Mouse (Mus musculus) G1E-ER4 (cell line): ENCODE results near the gene Pcbp3. TPM values are rescaled to one million over a fixed set of nuclear protein-coding genes. Genes with fewer than 3 reads are reported as not detected.

Experiments
- GATA1 ChIP-seq: IDR thresholded peaks from one replicate; pipeline ENCODE4 v1.8.0; 2012; ENCODE audit warnings: low read length, inconsistent platforms
- polyA plus RNA-seq: library from polyadenylated mRNA; stranded (reverse); fragments of >175 nt; gene quantifications from 2 replicates; pipeline ENCODE4 v1.2.3, GENCODE M21; 2012

The Pcbp3 gene
- polyA plus RNA-seq, 1 experiment: 0.31 TPM

DNA sequence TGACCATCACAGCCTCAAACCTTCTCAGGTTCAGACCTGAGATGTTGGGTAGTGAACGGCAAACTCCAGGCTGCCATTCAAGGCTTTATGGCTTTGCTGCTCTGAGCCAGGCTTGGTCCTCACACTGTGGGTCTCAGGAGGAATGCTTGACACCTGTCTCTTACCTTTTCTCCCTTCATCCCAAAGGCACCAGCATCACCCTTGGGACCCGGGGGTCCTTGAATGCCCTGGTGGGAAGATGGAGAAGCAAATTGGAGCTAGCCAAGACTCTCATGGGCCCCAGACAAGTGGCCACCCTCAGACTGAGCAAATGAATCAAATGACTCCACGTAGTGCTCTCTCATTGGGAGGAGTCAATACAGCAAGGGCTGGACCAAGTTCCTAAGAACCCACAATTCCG, 244.1 kb downstream of the Pcbp3 start:
- no peak for TF ChIP-seq GATA1

DNA sequence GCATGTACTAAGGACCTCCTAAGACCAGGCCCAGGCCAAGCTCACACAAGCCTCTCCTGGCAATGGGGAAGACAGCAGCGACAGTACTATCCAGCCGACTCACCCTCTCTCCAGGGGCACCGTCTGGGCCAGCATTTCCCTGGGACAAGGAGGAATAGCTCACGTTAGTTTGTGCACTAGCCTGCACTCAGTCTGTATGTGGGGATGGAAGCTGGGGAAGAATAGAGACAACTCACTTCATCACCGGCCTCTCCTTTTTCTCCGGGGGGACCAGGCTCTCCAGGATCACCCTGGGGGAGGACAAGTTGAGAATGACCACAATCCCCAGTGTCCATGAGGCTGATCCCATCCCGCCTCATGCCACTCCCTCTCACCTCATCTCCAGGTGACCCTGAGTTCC, 244.7 kb downstream of the Pcbp3 start:
- no peak for TF ChIP-seq GATA1

DNA sequence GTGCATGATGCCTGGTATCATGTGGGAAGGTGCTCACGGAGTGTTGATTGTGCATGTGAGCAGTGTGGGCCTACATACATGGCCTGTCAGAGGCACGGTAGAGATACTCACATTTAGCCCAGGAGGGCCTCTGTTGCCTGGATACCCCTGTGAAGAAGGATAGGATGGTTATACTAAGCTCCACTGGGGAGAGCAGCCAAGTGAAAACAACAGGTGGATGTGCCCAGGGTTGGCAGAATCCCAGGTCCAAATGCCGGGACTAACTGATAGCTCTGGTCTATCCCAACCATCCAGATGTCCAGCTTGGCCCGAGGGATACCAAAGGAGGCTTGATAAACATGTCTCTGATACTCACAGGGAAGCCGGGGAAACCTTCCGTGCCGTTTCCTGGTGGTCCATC, 247.4 kb downstream of the Pcbp3 start:
- TF ChIP-seq GATA1: no peak

DNA sequence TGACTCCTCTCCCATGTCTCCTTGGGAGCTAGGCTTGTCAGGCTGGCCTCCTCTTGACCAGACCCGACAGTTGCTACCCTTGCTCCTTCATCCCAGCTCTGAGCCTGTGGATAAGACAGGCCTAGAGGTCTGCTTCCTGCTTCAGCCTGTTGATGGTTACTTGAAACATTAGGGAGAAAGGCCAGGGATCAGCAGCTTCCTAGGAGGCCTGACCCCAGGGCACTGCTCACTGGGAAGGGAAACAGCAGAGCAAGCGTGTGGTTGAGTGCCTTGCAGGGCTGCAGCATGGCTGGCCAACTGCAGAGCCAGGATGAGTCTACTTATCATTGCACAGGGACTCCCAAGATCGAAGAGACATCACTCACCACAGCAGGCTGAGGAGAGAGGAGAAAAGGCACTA, 249.2 kb downstream of the Pcbp3 start:
- TF ChIP-seq GATA1: no peak

Other genes with a start within 250 kb of the Pcbp3 start
- not detected in 2 replicates for gene Col6a1, start 235.7 kb downstream of the Pcbp3 start, polyA plus RNA-seq
- 40.8 and 53.8 TPM in 2 replicates for gene Slc19a1, start 70.4 kb upstream of the Pcbp3 start, polyA plus RNA-seq
- 202 and 252 TPM in 2 replicates for gene Col18a1, start 204.7 kb upstream of the Pcbp3 start, polyA plus RNA-seq